Mouse (Mus musculus) heart, postnatal 25 days (tissue): Measurements from ENCODE around the gene H2-Q7. TPM values are rescaled to one million over a fixed set of nuclear protein-coding genes. Genes with fewer than 3 reads are reported as not detected.

Experiments
- total RNA-seq, 2 experiments: library from RNA; stranded (reverse); gene quantifications; 2 replicates each; pipeline ENCODE4 v1.2.3; 2021

Gene H2-Q7
- total RNA-seq, 2 experiments from 2014 or later, result 1.3 to 1.4 TPM

Other genes starting within 250 kb of the H2-Q7 start
- gene Ltb, start 244.7 kb upstream of the H2-Q7 start, total RNA-seq, result 1 to 10 TPM; 1.4 to 1.8 TPM
- under 1 TPM; 0.56 to 0.60 TPM for gene Tnf, start 237.1 kb upstream of the H2-Q7 start, total RNA-seq
- not detected for gene Lta, start 233.8 kb upstream of the H2-Q7 start, total RNA-seq
- under 1 TPM; 0.50 to 0.65 TPM for gene Gm16181, start 218.3 kb upstream of the H2-Q7 start, total RNA-seq
- gene Atp6v1g2, start 205.5 kb upstream of the H2-Q7 start, total RNA-seq, result 1 to 10 TPM; 2.5 to 2.8 TPM
- 1 to 10 TPM; 8.2 to 8.7 TPM for gene Nfkbil1, start 203.4 kb upstream of the H2-Q7 start, total RNA-seq
- gene Ddx39b, start 197.4 kb upstream of the H2-Q7 start, total RNA-seq, result 10 to 100 TPM; 89.2 to 99.4 TPM
- 10 to 100 TPM; 84.3 to 89.6 TPM for gene H2-D1, start 176.4 kb upstream of the H2-Q7 start, total RNA-seq
- gene H2-Q1, start 118.8 kb upstream of the H2-Q7 start, total RNA-seq, result 1 to 10 TPM in 1 of 2 experiments, under 1 TPM in 1; 0.23 to 1.1 TPM
- gene H2-Q2, start 96.9 kb upstream of the H2-Q7 start, total RNA-seq, result under 1 TPM; 0.95 to 0.99 TPM
- 10 to 100 TPM in 1 of 2 experiments, 1 to 10 TPM in 1; 7.9 to 11.0 TPM for gene H2-Q4, start 59.5 kb upstream of the H2-Q7 start, total RNA-seq
- under 1 TPM; 0.34 to 0.75 TPM for gene H2-Q6, start 14.3 kb upstream of the H2-Q7 start, total RNA-seq
- under 1 TPM; 0.13 to 0.14 TPM for gene H2-Q10, start 30.9 kb downstream of the H2-Q7 start, total RNA-seq
- gene Pou5f1, start 66.9 kb downstream of the H2-Q7 start, total RNA-seq, result not detected
- gene Tcf19, start 77.7 kb downstream of the H2-Q7 start, total RNA-seq, result 1 to 10 TPM; 3.1 to 3.5 TPM
- 1 to 10 TPM; 2.2 to 2.8 TPM for gene Cchcr1, start 77.9 kb downstream of the H2-Q7 start, total RNA-seq
- not detected for gene Psors1c2, start 94.0 kb downstream of the H2-Q7 start, total RNA-seq
- under 1 TPM; 0.26 to 0.28 TPM for gene Cdsn, start 113.0 kb downstream of the H2-Q7 start, total RNA-seq
- gene 2300002M23Rik, start 128.3 kb downstream of the H2-Q7 start, total RNA-seq, result not detected
- gene Sfta2, start 162.4 kb downstream of the H2-Q7 start, total RNA-seq, result not detected
- gene Gm9573, start 187.5 kb downstream of the H2-Q7 start, total RNA-seq, result not detected
- not detected for gene Mucl3, start 204.5 kb downstream of the H2-Q7 start, total RNA-seq
- 10 to 100 TPM; 32.3 TPM for gene Vars2, start 228.4 kb downstream of the H2-Q7 start, total RNA-seq
- gene Gtf2h4, start 234.6 kb downstream of the H2-Q7 start, total RNA-seq, result 10 to 100 TPM; 17.5 to 18.3 TPM